Mouse (Mus musculus) erythroblast, embryonic 14.5 days (primary cell): ENCODE measurements around the gene Lta. TPM values are rescaled to one million over a fixed set of nuclear protein-coding genes. Genes with fewer than 3 reads are reported as not detected.

Source experiments
- H3K27me3 ChIP-seq: 2 replicates; pipeline ENCODE4 v1.6.1; 2012; ENCODE audit warnings: inconsistent platforms; ENCODE audit not compliant: control insufficient read depth
- H3K36me3 ChIP-seq: 2 replicates; pipeline ENCODE4 v1.6.1; 2012; ENCODE audit warnings: mild to moderate bottlenecking, inconsistent platforms; ENCODE audit not compliant: control insufficient read depth
- H3K4me1 ChIP-seq: 2 replicates; pipeline ENCODE4 v1.6.1; 2012; ENCODE audit warnings: inconsistent platforms; ENCODE audit not compliant: control insufficient read depth
- H3K4me3 ChIP-seq: replicated peaks from 2 replicates; pipeline ENCODE3; 2012; ENCODE audit warnings: moderate library complexity, mild to moderate bottlenecking, inconsistent platforms
- H3K9me3 ChIP-seq: 2 replicates; pipeline ENCODE4 v1.6.1; 2012; ENCODE audit warnings: low read length, inconsistent platforms, mixed read lengths; ENCODE audit not compliant: control insufficient read depth
- GATA1 ChIP-seq: IDR thresholded peaks from 2 replicates; pipeline ENCODE4 v1.6.1; 2012; ENCODE audit warnings: low read length, inconsistent platforms, mixed read lengths
- TAL1 ChIP-seq: IDR thresholded peaks from 3 replicates; pipeline ENCODE4 v1.6.1; 2012; ENCODE audit warnings: low read length, inconsistent platforms, mixed read lengths
- polyA plus RNA-seq: library from polyadenylated mRNA; stranded (reverse); fragments of >175 nt; gene quantifications from 2 replicates; pipeline ENCODE4 v1.2.3, GENCODE M21; 2012

Gene Lta
- 0.03 TPM in 1 of 2 replicates, not detected in the other for polyA plus RNA-seq

- Histone ChIP-seq H3K4me1 (peaks cover 4% of the 10 kb centered on the region), H3K9me3 (no peaks in the 10 kb centered on the region), H3K4me3 (no peak within 1 kb of the TSS), H3K27me3 (peaks cover 59% of the 10 kb centered on the region), H3K36me3 (no peaks in the 10 kb centered on the region)
- TF ChIP-seq TAL1 (no peak), GATA1 (no peak)
These were observed at the start of gene Lta for GRCm38 (mm10) chr17:35204494-35205379. Lta (minus strand) TSS chr17:35205351.

GRCm38 (mm10) chr17:35254241-35255098, 49.3 kb upstream of the Lta start:
- Histone ChIP-seq H3K36me3 (peaks cover 53% of the 10 kb centered on the region), H3K9me3 (no peaks in the 10 kb centered on the region), H3K4me1 (peaks cover 24% of the 10 kb centered on the region), H3K4me3 (no peak overlapping the region), H3K27me3 (peaks cover 8% of the 10 kb centered on the region)
- TF ChIP-seq TAL1 (no peak), GATA1 (no peak)

GRCm38 (mm10) chr17:35253293-35254093, 48.3 kb upstream of the Lta start:
- H3K9me3 ChIP-seq: no peaks in the 10 kb centered on the region
- no peak overlapping the region for H3K4me3 ChIP-seq
- H3K36me3 ChIP-seq: peaks cover 63% of the 10 kb centered on the region
- no peak for TF ChIP-seq TAL1
- no peak for TF ChIP-seq GATA1
- peaks cover 5% of the 10 kb centered on the region; the same call in 1 of the 2 replicates for H3K27me3 ChIP-seq
- peaks cover 18% of the 10 kb centered on the region for H3K4me1 ChIP-seq

GRCm38 (mm10) chr17:35252619-35253292, 47.6 kb upstream of the Lta start:
- Histone ChIP-seq H3K36me3 (peaks cover 70% of the 10 kb centered on the region), H3K4me1 (peaks cover 13% of the 10 kb centered on the region), H3K27me3 (peaks cover 5% of the 10 kb centered on the region; the same call in 1 of the 2 replicates), H3K9me3 (no peaks in the 10 kb centered on the region), H3K4me3 (no peak overlapping the region)
- TF ChIP-seq GATA1: no peak
- TF ChIP-seq TAL1: no peak

- TF ChIP-seq TAL1: no peak
- peaks cover 8% of the 10 kb centered on the region for H3K4me1 ChIP-seq
- peaks cover 78% of the 10 kb centered on the region for H3K36me3 ChIP-seq
- no peaks in the 10 kb centered on the region for H3K9me3 ChIP-seq
- H3K4me3 ChIP-seq: no peak overlapping the region
- H3K27me3 ChIP-seq: peaks cover 3% of the 10 kb centered on the region; the same call in 1 of the 2 replicates
These were observed 46.8 kb upstream of the Lta start for GRCm38 (mm10) chr17:35251981-35252380.

- TF ChIP-seq TAL1: no peak
- no peak for TF ChIP-seq GATA1
- Histone ChIP-seq H3K27me3 (peaks cover 2% of the 10 kb centered on the region; the same call in 1 of the 2 replicates), H3K36me3 (peaks cover 85% of the 10 kb centered on the region), H3K4me1 (peaks cover 12% of the 10 kb centered on the region), H3K4me3 (no peak overlapping the region), H3K9me3 (no peaks in the 10 kb centered on the region)
These were observed 46.1 kb upstream of the Lta start for GRCm38 (mm10) chr17:35251162-35251719.

- H3K9me3 ChIP-seq: no peaks in the 10 kb centered on the region
- H3K36me3 ChIP-seq: peaks cover 92% of the 10 kb centered on the region
- no peak overlapping the region for H3K4me3 ChIP-seq
- H3K4me1 ChIP-seq: peaks cover 17% of the 10 kb centered on the region
- TF ChIP-seq TAL1 (no peak), GATA1 (no peak)
- peaks cover 2% of the 10 kb centered on the region; the same call in 1 of the 2 replicates for H3K27me3 ChIP-seq
These were observed 45.4 kb upstream of the Lta start for GRCm38 (mm10) chr17:35250348-35251120.
